Mouse (Mus musculus) adrenal gland, adult 18-20 months (tissue): ENCODE data around the gene Gm38393. TPM values are rescaled to one million over a fixed set of nuclear protein-coding genes. Genes with fewer than 3 reads are reported as not detected.
A peak's percentile ranks its signal among the peaks of the same experiment; 100 is the strongest.

Experiments used
- DNase-seq, 2 experiments: peaks; one replicate each; pipeline ENCODE4 v3.0.0; 2021 to 2022; ENCODE audit warnings: low spot score in 2 of 2
- long read RNA-seq, 2 experiments: library from polyadenylated mRNA; stranded (forward); transcript quantifications; one replicate each; pipeline ENCODE4 v2.0.0; 2021
- total RNA-seq, 2 experiments: library from RNA; stranded (reverse); gene quantifications; 1 replicate in 1 of 2; 2 replicates in 1 of 2; pipeline ENCODE4 v1.2.3; 2021

Gene Gm38393
- total RNA-seq = 1 to 10 TPM; 2.0 to 2.1 TPM
- long read RNA-seq, experiment 1 = 0 reads
- long read RNA-seq, experiment 2 = 0 reads

DNA sequence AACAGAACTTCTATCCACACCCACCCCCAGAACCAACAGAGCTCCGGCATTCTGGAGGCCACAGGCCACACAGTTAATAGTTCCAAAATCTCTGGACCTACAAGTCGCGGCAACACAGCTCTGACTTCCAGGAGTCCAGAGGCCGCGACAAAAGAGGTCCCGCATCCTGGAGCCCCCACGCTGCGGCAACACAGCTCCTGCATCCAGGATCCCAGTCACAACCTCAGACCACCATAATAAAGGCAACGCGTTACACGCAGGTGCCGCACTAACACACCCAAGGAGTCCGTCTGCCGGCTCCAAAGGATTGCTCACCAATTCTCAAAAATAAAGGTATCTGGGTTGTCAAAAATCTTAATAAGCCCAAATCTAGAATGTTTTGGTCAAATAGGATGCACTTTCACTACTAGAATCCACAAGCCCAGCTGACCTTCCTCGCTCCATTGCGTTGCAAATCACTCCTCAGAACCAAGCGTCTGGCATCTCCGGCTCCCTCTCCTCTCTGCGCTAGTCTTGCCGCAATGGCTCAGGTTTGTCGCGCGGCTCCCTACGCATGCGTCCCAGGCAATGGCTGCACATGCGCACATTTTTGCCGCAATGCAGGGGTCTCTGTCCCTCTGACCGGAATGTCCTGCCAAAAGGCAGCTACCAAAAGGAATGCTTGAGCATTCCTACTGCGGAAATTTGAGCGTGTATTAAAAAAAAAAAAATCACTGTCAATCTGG is at the start of gene Gm38393, which contains the start of gene Snurf:
Gene Gm38393 (minus strand): TSS at position 459 of the 725 bp plus-strand sequence.
Gene Snurf (minus strand): TSS at position 444 of the 725 bp plus-strand sequence.
- peak; percentile 45 to 50 for DNase-seq

DNA sequence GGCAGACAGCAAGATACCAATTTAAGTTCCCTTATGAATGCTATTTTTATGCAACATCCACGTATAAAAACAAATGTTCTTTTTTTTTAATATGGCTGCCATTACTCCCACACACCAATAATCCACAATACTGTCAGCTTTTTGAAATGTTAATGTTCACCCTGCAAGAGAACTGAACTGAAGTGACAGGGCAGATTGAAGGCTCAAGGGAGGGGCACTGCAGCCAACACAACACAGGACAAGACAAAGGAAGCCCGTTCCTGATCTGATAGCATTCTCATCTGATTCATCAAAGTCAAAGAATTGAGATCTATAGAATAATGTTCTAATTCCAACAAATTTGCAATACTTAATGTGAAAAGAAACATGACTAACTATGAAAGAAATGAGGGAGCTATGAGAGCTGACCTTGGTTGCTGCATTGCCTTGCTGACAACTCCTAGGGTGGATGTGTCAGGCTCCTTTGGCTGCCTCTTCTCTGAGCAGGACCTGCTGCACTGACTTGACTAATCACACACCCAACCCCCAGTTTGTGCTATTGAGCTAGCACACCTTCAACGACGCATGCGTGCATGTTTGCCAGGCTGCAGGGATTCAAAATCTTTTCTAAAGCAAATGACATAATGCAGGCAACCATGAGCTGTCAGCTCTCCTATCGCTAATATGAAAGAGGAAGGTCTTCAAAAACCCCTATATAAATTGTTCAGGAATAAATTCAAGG is 42.8 kb upstream of the Gm38393 start:
- DNase-seq = no peak

DNA sequence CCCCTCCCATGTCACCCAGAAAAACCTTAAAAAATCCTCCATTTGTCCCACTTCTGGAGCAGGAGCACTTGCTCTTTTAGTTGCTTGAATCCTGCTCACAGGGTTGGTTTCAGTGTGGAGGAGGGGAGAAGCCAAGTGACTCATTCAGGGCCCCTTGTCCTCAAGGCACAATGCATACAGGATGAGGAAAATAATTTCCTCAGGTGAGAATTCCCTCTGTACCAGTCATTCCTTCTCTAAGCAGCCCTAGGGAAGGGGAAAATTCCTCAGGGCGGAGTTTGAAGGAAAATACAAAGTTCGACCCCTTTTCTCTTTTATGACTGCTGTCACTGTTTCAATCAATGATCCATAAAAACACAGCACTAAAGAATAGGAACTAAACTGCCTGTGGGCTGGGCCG is 8.3 kb upstream of the Gm38393 start:
- DNase-seq = no peak

DNA sequence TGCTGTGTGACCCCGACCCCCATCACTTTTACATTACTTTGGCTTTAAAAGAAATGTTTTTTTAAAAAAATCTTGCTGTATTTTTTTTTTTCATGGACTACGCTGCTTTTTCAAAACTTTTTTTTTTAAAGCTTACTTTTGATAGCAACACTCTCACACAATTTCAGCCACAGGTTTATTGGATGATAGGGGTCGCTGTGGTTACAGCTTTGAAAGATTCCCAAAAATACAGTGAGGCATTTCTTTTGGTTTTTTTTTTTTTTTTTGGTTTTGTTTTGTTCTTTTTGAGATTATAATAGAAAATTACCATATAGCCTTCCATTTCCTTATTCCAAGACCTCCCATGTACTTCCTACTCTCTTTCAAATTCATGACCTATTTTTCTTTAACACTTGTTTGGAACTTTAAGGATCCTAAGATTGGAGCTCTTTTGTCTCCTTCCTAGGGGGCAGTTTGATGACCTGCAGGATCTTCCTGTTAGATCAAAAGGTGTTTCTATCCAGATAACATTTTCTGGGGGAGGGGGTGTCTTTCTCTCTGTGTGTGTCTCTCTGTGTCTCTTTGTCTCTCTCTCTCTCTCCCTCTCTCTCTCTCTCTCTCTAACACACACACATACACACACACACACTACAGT is 3.0 kb upstream of the Gm38393 start:
- no peak for DNase-seq

DNA sequence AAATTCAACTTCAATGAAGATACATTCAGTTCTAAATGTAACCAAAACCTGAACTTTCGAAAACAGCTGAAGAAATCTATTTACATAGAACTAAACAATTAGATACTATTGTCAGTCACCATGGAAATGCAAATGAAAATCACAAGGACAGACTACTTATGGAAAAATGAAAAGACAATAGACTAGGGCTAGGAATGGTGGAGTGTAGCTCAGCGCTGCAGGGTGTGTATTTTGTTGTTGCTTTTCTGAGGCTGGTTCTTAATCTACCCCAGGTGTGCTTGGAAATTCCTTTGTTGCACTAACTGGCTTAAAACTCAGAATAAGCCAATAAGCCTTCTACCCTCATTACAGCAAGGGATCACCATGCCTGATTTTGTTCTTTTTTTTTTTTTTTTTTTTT is 1.4 kb upstream of the Gm38393 start:
- DNase-seq = no peak

DNA sequence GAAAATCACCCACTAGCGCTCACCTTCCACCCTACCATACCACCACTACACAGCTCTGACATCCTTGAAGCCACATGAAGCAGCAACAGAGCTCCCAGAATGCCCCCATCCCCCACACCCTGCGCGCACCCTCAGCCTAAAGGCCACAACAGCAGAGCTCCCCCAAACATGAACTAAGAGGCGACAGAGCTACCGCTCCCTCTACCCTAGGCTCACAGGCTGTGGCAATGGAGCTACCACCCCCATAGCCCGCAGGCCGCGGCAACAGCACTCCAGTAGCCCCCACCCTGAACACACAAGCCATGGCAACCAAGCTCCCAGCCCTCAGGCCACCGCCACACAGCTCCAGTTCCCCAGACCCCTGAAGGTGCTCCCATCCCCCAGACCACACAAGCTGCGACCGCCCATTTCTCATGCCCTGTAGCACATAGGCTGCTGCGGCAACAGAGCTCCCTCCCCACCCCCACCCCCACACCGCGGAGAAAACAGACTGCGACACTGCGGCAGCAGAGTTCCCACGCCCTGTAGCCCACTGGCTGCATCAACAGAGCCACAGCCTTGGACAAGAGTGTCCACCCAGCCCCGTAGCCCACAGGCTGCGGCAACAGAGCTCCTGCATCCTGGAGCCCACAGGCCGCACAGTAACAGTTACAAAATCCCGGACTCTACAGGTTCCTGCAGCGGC is 801 bp downstream of the Gm38393 start:
- peak; percentile 5 to 19 for DNase-seq

DNA sequence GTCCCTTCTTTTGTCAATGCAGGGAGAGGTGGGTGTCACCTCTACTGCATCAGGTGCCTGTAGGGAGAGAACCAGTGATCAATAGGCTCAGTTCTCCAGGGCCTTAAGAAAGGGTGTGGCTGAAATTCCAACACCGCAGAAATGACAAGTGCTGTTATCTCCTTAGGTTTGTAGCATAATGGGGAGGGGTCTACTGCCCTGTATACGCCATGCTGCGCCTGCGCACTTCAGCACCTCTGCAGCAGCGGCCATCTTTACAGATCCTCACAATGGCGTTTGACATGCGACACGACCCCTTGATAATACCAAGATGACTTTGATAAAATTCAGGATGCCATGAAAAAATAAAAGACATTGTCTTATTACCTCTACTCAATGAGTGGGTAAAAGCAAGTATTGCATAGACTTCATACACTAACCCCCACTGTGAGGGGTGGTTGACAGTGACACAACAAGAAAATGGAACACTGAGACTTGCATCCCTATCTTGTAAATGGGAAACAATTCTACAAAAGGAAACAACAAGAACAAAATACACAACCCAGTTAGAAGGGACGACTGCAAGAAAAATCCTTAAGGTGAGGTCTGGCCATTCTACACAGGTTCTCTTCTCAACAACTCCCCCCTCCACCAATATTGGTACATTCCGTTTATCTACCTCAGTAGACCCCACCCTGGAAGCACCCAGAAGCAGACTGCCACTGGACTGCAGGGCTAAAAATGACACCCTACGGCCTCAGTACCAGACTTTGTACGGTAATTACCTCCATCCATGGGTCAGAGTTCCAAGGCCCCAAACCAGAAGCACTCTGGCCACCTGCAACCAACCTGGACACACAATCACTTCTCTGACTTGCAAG is 1.6 kb downstream of the Gm38393 start:
- no peak for DNase-seq

DNA sequence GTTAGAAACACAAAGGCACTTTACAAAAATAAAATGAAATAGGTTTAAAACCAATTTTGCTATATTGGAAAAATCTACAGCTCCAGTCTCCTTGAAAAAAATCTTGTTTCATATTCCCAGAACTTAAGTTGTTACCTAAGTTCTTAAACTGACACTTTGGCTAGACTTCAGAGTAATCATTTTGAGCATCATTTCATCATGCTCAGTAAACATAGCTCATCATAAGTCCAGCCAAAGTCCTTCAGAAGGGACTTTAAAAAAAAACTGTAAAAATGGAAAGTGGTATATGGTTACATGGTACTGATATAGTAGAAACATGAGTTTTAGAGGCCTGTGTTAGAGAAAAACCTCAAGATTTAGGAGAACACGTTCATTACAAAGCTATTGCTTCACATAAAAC is 26.2 kb downstream of the Gm38393 start:
- DNase-seq = no peak

Other genes starting within 250 kb of the Gm38393 start
- gene Snurf, start within 50 bp of the Gm38393 start, total RNA-seq = 100 to 1,000 TPM; 111 to 135 TPM
- gene Snrpn, start 135.2 kb upstream of the Gm38393 start, total RNA-seq = 10 to 100 TPM; 33.1 to 43.9 TPM